Mouse (Mus musculus): ENCODE results near the gene Adck2. TPM values are rescaled to one million over a fixed set of nuclear protein-coding genes. Genes with fewer than 3 reads are reported as not detected.

Gene Adck2
- polyA plus RNA-seq, 1 experiment from 2014 or later, result 28.1 TPM

DNA sequence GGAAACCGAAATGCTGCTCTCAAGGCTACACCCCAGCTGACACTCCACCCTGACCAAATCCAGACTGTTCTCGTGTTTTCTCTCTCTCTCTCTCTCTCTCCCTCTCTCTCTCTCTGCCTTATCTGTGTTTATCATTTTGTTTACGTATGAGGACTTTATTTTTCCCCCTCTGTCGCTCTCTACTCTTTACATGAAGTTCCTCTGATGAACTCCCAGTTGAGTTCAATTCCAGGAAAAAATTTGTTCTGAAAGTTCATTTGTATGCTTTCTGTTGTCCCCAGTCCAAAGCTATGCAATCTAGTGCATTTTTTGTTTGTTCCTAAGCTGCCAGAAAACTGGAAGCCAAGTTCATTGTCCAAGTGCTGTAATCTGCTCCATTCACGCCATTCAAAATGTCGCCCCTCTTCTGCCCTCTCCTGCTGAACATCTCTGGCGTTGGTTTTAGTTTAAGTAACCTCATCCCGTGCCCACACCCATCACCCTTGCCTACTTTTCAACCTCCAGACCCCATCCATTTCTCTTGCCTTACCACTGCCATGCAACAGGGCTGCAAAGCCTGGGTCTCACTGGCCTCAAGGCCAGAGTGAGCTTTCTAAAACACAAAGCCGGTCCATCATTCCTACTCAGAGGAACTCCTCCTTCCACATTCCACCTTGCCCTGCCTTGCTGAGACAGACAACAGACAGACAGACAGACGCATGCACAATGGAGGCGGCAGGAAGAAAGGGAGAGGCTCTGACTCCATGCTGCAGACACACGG, 18.6 kb upstream of the Adck2 start:
- 48% methylated on average over 12 of the region's 12 CpGs for WGBS
- Histone ChIP-seq H3K4me2 (replicated peaks; ENCODE audit: low read depth, low read length) (peak overlapping the region; percentile 75), H3K27ac (ENCODE audit: low read length) (no peak overlapping the region), H3K4me3 (ENCODE audit: low read depth, low read length) (peak overlapping the region; percentile 86; the same call in 1 of the 2 replicates), H3K36me3 (ENCODE audit: control insufficient read depth, insufficient read depth, low read length) (no peaks in the 10 kb centered on the region), H3K9ac (replicated peaks; ENCODE audit: low read depth, low read length) (no peak overlapping the region), H3K9me3 (ENCODE audit: control insufficient read depth, low read depth, low read length) (no peaks in the 10 kb centered on the region), H3K4me1 (ENCODE audit: control insufficient read depth, insufficient read depth, low read length) (peaks cover 29% of the 10 kb centered on the region), H3K27me3 (ENCODE audit: control insufficient read depth, insufficient read depth, low read length) (no peaks in the 10 kb centered on the region)
- no peak for ATAC-seq (ENCODE audit: insufficient number of reproducible peaks, insufficient read depth, low FRiP score, low read depth)

DNA sequence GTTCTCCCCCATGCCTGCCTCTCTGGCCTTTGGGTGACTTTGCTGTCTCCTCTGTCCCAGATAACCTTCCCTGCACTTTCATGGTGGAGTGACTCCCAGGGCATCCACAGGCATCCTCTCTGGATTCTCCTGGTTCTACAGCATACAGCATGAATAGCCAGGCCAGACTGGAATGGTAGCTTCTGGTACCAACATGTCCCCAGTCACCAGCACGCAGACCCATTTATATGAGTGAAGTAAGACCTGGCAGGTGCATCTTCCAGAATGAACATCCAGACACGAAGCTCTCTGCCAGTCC, 18.1 kb upstream of the Adck2 start:
- peak overlapping the region; percentile 86; the same call in 1 of the 2 replicates for H3K4me3 ChIP-seq (ENCODE audit: low read depth, low read length)
- no peaks in the 10 kb centered on the region for H3K9me3 ChIP-seq (ENCODE audit: control insufficient read depth, low read depth, low read length)
- ATAC-seq (ENCODE audit: insufficient number of reproducible peaks, insufficient read depth, low FRiP score, low read depth), result no peak
- peak overlapping the region; percentile 75 for H3K4me2 ChIP-seq (replicated peaks; ENCODE audit: low read depth, low read length)
- H3K9ac ChIP-seq (replicated peaks; ENCODE audit: low read depth, low read length), result no peak overlapping the region
- H3K27ac ChIP-seq (ENCODE audit: low read length), result no peak overlapping the region
- WGBS, result 80% methylated on average over 2 of the region's 2 CpGs
- no peaks in the 10 kb centered on the region for H3K27me3 ChIP-seq (ENCODE audit: control insufficient read depth, insufficient read depth, low read length)
- H3K4me1 ChIP-seq (ENCODE audit: control insufficient read depth, insufficient read depth, low read length), result peaks cover 29% of the 10 kb centered on the region
- H3K36me3 ChIP-seq (ENCODE audit: control insufficient read depth, insufficient read depth, low read length), result no peaks in the 10 kb centered on the region

DNA sequence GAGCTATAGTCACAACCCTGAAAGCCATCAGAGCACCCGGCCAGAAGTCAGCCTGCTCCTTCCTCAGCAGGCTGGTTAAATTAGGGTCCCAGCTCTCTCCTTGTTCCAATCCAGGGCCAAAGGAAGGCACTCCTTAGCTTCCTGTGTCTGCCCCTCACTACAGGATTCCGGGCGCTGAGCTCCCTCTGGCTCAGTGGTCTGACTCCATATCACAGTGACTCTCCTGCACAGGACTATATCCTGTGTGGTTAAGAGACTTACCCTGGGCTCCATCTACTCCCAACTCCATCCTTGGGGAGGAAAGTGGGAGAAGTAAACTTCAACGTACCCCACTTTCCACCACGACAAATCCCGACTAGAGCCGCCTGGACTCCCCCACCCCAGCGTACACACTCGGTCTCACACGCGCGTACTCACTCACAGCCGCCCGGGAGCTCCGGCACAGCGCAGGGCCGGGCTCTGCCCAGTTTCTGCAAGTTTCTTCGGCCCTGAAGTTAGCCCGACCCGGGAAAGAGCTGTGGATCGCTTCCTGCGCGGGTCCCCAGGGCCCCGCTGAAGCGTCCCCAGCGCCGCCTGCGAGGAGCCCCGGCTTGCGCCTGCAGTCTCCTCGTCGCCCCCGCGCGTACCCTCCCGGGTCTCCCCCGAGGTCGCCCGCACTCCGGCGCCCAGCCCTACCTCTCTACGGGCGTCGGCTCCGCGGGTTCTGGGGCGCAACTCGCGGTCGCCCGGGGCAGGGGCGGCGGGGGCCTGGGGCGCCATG, 16.6 kb upstream of the Adck2 start:
- peak; percentile 64 for ATAC-seq (ENCODE audit: insufficient number of reproducible peaks, insufficient read depth, low FRiP score, low read depth)
- no peaks in the 10 kb centered on the region for H3K9me3 ChIP-seq (ENCODE audit: control insufficient read depth, low read depth, low read length)
- H3K4me3 ChIP-seq (ENCODE audit: low read depth, low read length), result peak overlapping the region; percentile 86
- no peaks in the 10 kb centered on the region for H3K27me3 ChIP-seq (ENCODE audit: control insufficient read depth, insufficient read depth, low read length)
- peaks cover 29% of the 10 kb centered on the region for H3K4me1 ChIP-seq (ENCODE audit: control insufficient read depth, insufficient read depth, low read length)
- H3K4me2 ChIP-seq (replicated peaks; ENCODE audit: low read depth, low read length), result peak overlapping the region; percentile 75
- under 1% methylated on average over 48 of the region's 54 CpGs for WGBS
- H3K36me3 ChIP-seq (ENCODE audit: control insufficient read depth, insufficient read depth, low read length), result no peaks in the 10 kb centered on the region
- peak overlapping the region; percentile 94 for H3K27ac ChIP-seq (ENCODE audit: low read length)
- peak overlapping the region; percentile 98 for H3K9ac ChIP-seq (replicated peaks; ENCODE audit: low read depth, low read length)

DNA sequence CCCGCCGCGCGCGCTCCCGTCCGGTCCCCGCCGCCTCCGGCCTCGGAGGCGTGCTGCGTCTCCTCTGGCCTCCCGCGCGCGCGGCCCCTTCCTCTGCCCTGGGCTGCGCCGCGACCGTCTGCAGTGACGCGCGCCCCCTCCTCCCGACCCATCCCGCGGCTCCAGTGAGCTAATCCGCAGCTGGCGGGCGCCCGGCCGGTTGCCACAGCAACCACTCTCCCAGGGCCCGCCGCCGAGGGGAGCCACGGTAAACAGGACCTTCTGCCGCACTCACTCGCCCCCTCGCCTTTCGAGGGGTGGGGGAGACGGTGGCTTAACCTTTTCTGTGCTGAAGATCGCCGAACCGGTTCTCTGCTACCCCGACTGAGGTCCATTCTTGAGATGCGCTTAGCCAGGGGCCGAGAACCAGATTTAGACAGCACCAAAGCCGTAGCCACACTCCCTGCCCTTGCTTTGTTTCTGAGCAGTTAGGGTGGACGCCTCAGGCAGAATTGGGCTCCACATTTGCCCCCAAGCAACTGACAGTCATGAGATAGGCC, 15.9 kb upstream of the Adck2 start, which contains the start of gene Dennd2a:
Dennd2a (minus strand) TSS at position 145 of the 539 bp plus-strand sequence.
- H3K4me1 ChIP-seq (ENCODE audit: control insufficient read depth, insufficient read depth, low read length), result peaks cover 32% of the 10 kb centered on the region
- 1% methylated on average over 41 of the region's 50 CpGs for WGBS

DNA sequence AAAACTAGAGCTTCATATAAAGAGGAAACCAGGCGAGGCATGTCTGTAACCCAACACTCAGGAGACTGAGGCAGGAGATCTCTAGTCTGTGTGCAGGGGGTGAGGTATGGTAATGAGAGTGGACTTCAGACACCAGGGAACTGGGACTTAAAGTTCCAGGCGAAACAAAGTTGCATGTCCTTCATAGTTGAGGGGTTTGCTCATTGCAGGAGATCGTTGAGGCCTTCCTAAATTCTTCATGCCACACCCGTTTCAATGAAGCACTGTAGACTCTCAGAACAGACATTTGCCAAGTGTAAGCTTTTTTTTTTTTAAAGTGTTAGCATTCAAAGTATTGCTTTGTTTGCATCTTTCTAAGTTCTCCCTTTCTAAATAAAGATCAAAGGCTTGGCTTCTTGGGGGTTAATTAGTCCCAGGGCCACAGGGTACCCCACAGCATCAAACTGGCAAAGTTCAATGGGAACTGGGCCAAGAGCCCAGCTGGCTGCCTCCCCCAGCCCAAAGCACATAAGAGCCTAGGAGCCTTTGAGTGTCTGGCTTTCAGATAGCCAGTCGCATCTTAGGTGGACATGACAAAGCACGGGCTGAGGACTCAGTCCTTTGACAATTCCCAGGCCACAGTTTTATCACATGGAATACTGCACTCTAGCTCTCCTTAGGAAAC, 14.3 kb upstream of the Adck2 start:
- H3K9ac ChIP-seq (replicated peaks; ENCODE audit: low read depth, low read length), result no peak overlapping the region
- no peaks in the 10 kb centered on the region for H3K36me3 ChIP-seq (ENCODE audit: control insufficient read depth, insufficient read depth, low read length)
- H3K4me1 ChIP-seq (ENCODE audit: control insufficient read depth, insufficient read depth, low read length), result peaks cover 31% of the 10 kb centered on the region
- no peaks in the 10 kb centered on the region for H3K27me3 ChIP-seq (ENCODE audit: control insufficient read depth, insufficient read depth, low read length)
- H3K9me3 ChIP-seq (ENCODE audit: control insufficient read depth, low read depth, low read length), result no peaks in the 10 kb centered on the region
- H3K4me2 ChIP-seq (replicated peaks; ENCODE audit: low read depth, low read length), result no peak overlapping the region
- H3K27ac ChIP-seq (ENCODE audit: low read length), result no peak overlapping the region
- ATAC-seq (ENCODE audit: insufficient number of reproducible peaks, insufficient read depth, low FRiP score, low read depth), result no peak
- H3K4me3 ChIP-seq (ENCODE audit: low read depth, low read length), result no peak overlapping the region
- WGBS, result 49% methylated on average over 6 of the region's 6 CpGs

More for the DNA sequence above, 15.9 kb upstream of the Adck2 start, which contains the start of gene Dennd2a:
- Histone ChIP-seq H3K9ac (replicated peaks; ENCODE audit: low read depth, low read length) (peak within 1 kb of the TSS; percentile 98), H3K9me3 (ENCODE audit: control insufficient read depth, low read depth, low read length) (no peaks in the 10 kb centered on the region), H3K27me3 (ENCODE audit: control insufficient read depth, insufficient read depth, low read length) (no peaks in the 10 kb centered on the region), H3K36me3 (ENCODE audit: control insufficient read depth, insufficient read depth, low read length) (no peaks in the 10 kb centered on the region), H3K4me3 (ENCODE audit: low read depth, low read length) (peak within 1 kb of the TSS; percentile 86), H3K27ac (ENCODE audit: low read length) (peak within 1 kb of the TSS; percentile 94), H3K4me2 (replicated peaks; ENCODE audit: low read depth, low read length) (peak within 1 kb of the TSS; percentile 75)
- peak; percentile 88 for ATAC-seq (ENCODE audit: insufficient number of reproducible peaks, insufficient read depth, low FRiP score, low read depth)

DNA sequence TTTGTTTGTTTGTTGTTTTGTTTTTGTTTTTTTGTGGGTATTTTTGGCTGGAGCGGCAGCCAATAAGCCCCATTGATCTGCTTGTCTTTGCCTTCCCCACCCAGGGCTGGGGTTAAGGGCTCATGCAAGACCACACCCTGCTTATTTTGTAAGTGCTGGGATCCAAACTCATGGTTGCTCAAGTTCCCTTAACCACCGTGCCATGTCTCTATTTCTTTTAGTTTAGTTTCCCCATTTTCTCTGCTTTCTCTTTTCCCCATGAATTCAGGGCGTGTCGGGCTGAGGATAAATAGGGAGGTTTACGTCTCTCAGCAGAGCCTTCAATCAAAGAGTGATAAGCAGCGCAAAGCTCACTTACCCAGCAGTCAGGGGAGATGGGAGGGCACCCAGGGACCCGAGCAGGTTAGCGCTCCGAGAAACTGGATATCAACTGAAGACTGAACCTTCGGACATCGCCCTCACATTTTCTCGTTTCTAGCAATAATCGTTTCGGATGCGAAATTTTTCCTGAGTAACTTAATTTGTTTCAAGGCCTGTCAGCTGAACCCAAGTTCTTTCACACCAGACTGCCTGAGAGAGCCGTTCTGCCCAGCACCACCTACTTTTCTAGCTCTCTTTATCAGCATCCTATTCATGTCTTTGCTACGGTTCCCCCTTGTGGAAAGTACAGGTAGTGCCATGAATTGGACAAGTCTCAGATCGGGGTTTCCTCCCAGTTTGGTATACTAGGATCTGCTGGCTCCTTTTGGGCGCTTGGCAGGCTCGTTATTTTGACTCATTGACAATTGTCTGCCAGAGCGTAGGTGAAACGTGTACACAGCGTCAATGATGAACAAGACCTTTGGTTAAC, 11.3 kb upstream of the Adck2 start:
- Histone ChIP-seq H3K4me1 (ENCODE audit: control insufficient read depth, insufficient read depth, low read length) (peaks cover 12% of the 10 kb centered on the region), H3K27ac (ENCODE audit: low read length) (no peak overlapping the region), H3K9ac (replicated peaks; ENCODE audit: low read depth, low read length) (no peak overlapping the region), H3K4me3 (ENCODE audit: low read depth, low read length) (no peak overlapping the region; the same call in 1 of the 2 replicates), H3K36me3 (ENCODE audit: control insufficient read depth, insufficient read depth, low read length) (no peaks in the 10 kb centered on the region), H3K4me2 (replicated peaks; ENCODE audit: low read depth, low read length) (peak overlapping the region; percentile 26), H3K27me3 (ENCODE audit: control insufficient read depth, insufficient read depth, low read length) (no peaks in the 10 kb centered on the region), H3K9me3 (ENCODE audit: control insufficient read depth, low read depth, low read length) (no peaks in the 10 kb centered on the region)
- 0 out of 2 replicates have a peak, but pooled peaks have one; percentile 47 for ATAC-seq (ENCODE audit: insufficient number of reproducible peaks, insufficient read depth, low FRiP score, low read depth)
- WGBS, result 15% methylated on average over 23 of the region's 23 CpGs

DNA sequence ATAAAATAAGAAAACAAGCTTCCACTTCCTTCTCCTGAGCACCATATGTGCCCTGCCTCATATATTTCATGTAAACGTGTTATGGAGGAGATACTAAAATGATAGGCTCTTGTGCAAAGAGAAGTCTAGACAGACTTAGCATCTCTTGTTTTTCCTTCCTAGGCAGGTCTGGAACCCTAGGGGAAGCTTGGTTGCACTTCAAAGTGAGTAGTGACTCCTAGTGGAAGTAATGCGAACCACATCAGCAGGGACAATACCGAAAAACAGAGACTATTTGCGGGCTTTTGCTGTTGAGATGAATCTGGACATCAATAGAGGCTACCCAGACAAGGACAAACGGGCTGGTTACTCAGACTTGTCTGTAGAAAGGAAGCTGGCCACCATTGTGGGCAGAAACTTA, 6.1 kb upstream of the Adck2 start:
- H3K9ac ChIP-seq (replicated peaks; ENCODE audit: low read depth, low read length), result no peak overlapping the region
- H3K27me3 ChIP-seq (ENCODE audit: control insufficient read depth, insufficient read depth, low read length), result no peaks in the 10 kb centered on the region
- H3K27ac ChIP-seq (ENCODE audit: low read length), result no peak overlapping the region
- no peaks in the 10 kb centered on the region for H3K9me3 ChIP-seq (ENCODE audit: control insufficient read depth, low read depth, low read length)
- H3K36me3 ChIP-seq (ENCODE audit: control insufficient read depth, insufficient read depth, low read length), result no peaks in the 10 kb centered on the region
- ATAC-seq (ENCODE audit: insufficient number of reproducible peaks, insufficient read depth, low FRiP score, low read depth), result no peak
- no peaks in the 10 kb centered on the region for H3K4me1 ChIP-seq (ENCODE audit: control insufficient read depth, insufficient read depth, low read length)
- no peak overlapping the region for H3K4me2 ChIP-seq (replicated peaks; ENCODE audit: low read depth, low read length)
- no peak overlapping the region for H3K4me3 ChIP-seq (ENCODE audit: low read depth, low read length)
- 19% methylated on average over 5 of the region's 5 CpGs for WGBS

Measured in stomach, embryonic 14.5 days (tissue).